Mouse (Mus musculus): ENCODE measurements around the gene Nrxn3.

- no peak for TF ChIP-seq EP300 (IDR thresholded peaks at IDR 0.05; ENCODE audit: low read depth)
- TF ChIP-seq CTCF (IDR thresholded peaks at IDR 0.05; ENCODE audit: low read depth), result no peak
Observed at GRCm38 (mm10) chr12:89290736-89291574, 568.3 kb downstream of the Nrxn3 start.

Measured in liver, postnatal 0 days (tissue).